Mouse (Mus musculus): ENCODE results near the gene Tpgs1.

The Tpgs1 gene

DNA sequence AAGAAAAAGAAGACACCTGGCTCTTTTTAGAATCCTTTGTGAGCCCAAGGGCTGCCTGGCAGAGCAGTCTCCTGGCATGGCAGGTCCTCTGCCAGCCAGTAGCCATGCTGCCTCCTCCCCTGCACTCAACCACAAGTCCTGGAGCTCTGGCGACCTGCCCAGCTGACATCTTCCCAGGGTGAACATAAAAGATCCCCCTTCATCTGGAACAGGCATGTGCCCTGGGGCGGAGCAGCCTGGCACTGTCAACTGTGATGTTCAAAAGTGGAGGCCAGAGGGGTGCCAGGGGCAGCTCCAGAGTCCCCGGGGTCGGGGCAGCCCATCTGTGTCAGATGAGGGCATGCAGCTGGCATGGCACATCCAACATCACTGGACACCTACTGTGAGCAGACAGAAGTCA is 45.8 kb downstream of the Tpgs1 start:
- DNase-seq: peak in 1 of 2 experiments; percentile 64

DNA sequence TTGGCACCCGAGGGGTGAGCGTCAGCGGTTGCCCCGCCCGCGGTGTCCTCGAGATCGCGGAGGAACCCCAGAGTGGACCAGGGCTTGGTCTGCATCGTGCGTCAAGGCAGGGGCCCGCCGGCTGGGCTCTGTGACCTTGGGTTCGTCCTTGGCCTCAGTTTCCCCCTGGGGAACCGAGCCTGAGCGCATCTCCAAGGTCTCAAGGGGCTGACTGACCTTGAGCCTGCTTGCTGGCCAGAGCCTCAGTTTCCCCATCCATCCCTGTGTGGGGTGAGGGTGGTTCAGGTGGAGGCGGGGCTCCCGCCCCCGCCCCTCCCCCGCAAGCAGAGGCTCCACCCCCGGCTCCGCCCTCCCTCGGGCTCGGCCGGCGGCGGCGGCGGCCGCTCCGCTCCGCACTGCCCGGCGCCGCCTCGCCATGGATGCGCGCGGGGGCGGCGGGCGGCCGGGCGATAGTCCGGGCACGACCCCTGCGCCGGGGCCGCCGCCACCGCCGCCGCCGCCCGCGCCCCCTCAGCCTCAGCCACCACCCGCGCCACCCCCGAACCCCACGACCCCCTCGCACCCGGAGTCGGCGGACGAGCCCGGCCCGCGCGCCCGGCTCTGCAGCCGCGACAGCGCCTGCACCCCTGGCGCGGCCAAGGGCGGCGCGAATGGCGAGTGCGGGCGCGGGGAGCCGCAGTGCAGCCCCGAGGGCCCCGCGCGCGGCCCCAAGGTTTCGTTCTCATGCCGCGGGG is 47.3 kb downstream of the Tpgs1 start, which contains the start of gene Hcn2:
Gene Hcn2 (plus strand): TSS at position 381 of the 734 bp plus-strand sequence.
- peak; percentile 73 to 86 for DNase-seq

- peak; percentile 72 to 81 for DNase-seq
Measured at GRCm38 (mm10) chr10:79716988-79717355, 47.8 kb downstream of the Tpgs1 start.

DNA sequence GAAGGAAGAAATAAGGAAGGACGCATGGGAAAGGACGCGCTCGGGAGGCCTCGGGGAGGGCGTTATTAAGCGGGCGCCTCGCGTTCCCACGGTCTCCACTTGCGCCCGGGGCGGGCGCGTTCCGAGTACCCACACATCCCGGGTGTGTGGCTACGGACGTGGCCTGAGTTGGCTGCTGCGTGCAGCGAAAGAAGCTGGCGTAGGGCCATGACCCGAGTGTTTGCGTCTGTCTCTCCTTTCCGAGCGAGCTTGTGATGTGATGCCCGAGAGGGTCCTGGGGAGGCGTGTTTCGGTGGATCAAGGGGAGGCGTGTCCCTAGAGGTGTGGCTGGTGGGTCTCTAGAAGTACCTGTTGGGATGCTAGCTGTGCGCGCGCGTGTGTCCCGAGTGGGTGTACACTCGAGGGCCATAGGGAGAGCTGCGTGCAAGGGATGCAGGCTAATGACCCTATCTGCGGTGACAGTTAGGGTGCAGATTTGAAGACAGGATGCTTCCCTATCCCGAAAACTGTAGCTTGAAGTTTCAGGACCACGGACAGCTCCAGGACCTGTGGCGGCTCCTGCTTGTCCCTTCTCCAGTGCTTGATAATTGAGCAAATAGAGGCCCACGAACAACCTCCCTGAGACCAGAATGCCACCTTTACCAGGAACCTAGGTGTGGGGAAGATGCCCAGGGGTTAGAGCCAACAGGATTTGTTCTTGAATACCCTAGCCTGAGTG is 48.6 kb downstream of the Tpgs1 start:
- DNase-seq: peak; percentile 52 to 74

DNA sequence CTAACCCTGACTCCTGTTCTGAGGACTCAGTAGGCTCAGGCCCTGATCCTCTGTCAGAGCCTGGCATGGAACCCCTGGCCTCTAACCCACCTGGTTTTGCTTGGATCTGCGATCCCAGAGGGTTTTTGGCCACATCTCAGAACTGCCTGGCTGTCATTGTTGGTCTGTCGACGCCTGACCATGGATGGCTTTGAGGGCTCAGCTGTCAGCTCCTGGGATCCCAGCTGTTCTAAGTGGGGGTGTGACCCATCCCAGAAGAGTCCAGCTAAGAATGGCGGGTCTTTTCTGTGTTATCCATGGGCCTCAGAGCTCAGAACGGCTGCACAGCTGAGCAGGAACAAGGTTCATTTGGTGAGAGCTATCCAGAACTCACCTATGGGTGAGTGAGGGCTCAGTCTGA is 51.9 kb downstream of the Tpgs1 start:
- DNase-seq: no peak

DNA sequence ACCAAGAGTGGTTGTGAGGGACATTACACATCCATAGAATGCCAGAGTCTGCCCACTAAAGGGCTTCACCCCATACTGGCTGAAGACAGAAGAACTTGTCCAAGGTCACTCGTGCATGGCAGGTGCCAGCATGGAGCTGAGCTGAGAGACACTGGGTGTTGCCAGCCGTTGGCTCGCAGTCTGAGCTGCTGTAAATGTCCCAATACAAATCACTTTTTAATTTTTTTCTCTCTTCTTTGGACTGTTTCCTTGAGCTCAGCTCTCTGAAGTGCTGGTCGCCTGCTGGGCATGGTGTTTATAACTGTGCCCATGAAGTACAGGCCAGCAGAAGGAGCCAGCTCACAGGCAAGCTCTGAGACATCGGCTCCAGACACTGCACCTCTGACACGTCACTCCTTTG is 53.9 kb downstream of the Tpgs1 start:
- no peak for DNase-seq

GRCm38 (mm10) chr10:79723692-79724091 is 54.5 kb downstream of the Tpgs1 start:
- no peak for DNase-seq

All from cerebellum, postnatal 25 days (tissue).